Mouse (Mus musculus) MEL (cell line): ENCODE data around the gene Rnf10. TPM values are rescaled to one million over a fixed set of nuclear protein-coding genes. Genes with fewer than 3 reads are reported as not detected.
A peak's percentile ranks its signal among the peaks of the same experiment; 100 is the strongest.

Source experiments
- DNase-seq: peaks from one replicate; pipeline ENCODE4 v3.0.0; 2011; ENCODE audit warnings: low read depth, low spot score
- H3K27ac ChIP-seq: 2 replicates; pipeline ENCODE4 v1.5.1; 2012; ENCODE audit warnings: low read depth, mild to moderate bottlenecking, control low read depth, low read length, moderate library complexity; ENCODE audit not compliant: control insufficient read depth
- H3K27me3 ChIP-seq, 2 experiments: fragments of 150-350 bp in 1 of 2; sonication (generic) in 1 of 2; 2 replicates each; pipeline ENCODE4 v1.6.1; 2012; ENCODE audit warnings: low read length in 2 of 2, mild to moderate bottlenecking in 2 of 2, improper control_type of control experiment in 1 of 2, moderate library complexity in 1 of 2; ENCODE audit not compliant: insufficient read depth in 2 of 2, control insufficient read depth in 1 of 2
- H3K36me3 ChIP-seq, 2 experiments: 2 replicates each; pipeline ENCODE4 v1.6.1; 2012 to 2014; ENCODE audit warnings: low read length in 2 of 2, improper control_type of control experiment in 1 of 2, inconsistent platforms in 1 of 2, mild to moderate bottlenecking in 1 of 2; ENCODE audit not compliant: insufficient read depth in 2 of 2, control insufficient read depth in 1 of 2
- H3K4me1 ChIP-seq, 2 experiments: fragments of 150-350 bp in 1 of 2; sonication (generic) in 1 of 2; 2 replicates each; pipeline ENCODE4 v1.6.1; 2012; ENCODE audit warnings: low read length in 2 of 2, improper control_type of control experiment in 1 of 2, mild to moderate bottlenecking in 1 of 2; ENCODE audit not compliant: insufficient read depth in 2 of 2, control insufficient read depth in 1 of 2
- H3K4me3 ChIP-seq, 2 experiments: fragments of 150-350 bp in 1 of 2; sonication (generic) in 1 of 2; 2 replicates each; pipeline ENCODE4 v1.5.1; 2012; ENCODE audit warnings: low read depth in 2 of 2, low read length in 2 of 2, mild to moderate bottlenecking in 2 of 2, moderate library complexity in 2 of 2, control low read depth in 1 of 2, improper control_type of control experiment in 1 of 2; ENCODE audit not compliant: control insufficient read depth in 1 of 2, insufficient read depth in 1 of 2
- H3K79me2 ChIP-seq: 2 replicates; pipeline ENCODE4 v1.6.1; 2012; ENCODE audit warnings: mild to moderate bottlenecking, low read length, moderate library complexity; ENCODE audit not compliant: control insufficient read depth, poor library complexity, insufficient read depth
- H3K9ac ChIP-seq: 2 replicates; pipeline ENCODE4 v1.6.1; 2012; ENCODE audit warnings: low read depth, mild to moderate bottlenecking, control low read depth, low read length, moderate library complexity; ENCODE audit not compliant: control insufficient read depth, poor library complexity, severe bottlenecking
- H3K9me3 ChIP-seq: fragments of 150-350 bp; sonication (generic); replicated peaks from 2 replicates; pipeline ENCODE4 v1.6.1; 2012; ENCODE audit warnings: mild to moderate bottlenecking, low read length, improper control_type of control experiment, moderate library complexity; ENCODE audit not compliant: insufficient read depth
- ELF1 ChIP-seq: IDR thresholded peaks from 2 replicates; pipeline ENCODE4 v1.6.1; 2014; ENCODE audit warnings: low read depth, mild to moderate bottlenecking, inconsistent platforms, low read length, improper control_type of control experiment, moderate library complexity
- EP300 ChIP-seq, 2 experiments: IDR thresholded peaks; 2 replicates each; pipeline ENCODE4 v1.6.1; 2011; ENCODE audit warnings: improper control_type of control experiment in 2 of 2, low read length in 2 of 2, low read depth in 1 of 2, mild to moderate bottlenecking in 1 of 2
- ETS1 ChIP-seq: IDR thresholded peaks from 2 replicates; pipeline ENCODE4 v1.6.1; 2012; ENCODE audit warnings: low read depth, mild to moderate bottlenecking, inconsistent platforms, low read length, improper control_type of control experiment, moderate library complexity
- GABPA ChIP-seq: IDR thresholded peaks from 2 replicates; pipeline ENCODE4 v1.6.1; 2012; ENCODE audit warnings: low read depth, mild to moderate bottlenecking, inconsistent platforms, low read length, improper control_type of control experiment, moderate library complexity
- GATA1 ChIP-seq: IDR thresholded peaks from 2 replicates; pipeline ENCODE4 v1.6.1; 2011; ENCODE audit warnings: low read depth, low read length, improper control_type of control experiment
- HCFC1 ChIP-seq: IDR thresholded peaks from 2 replicates; pipeline ENCODE4 v1.6.1; 2012; ENCODE audit warnings: low read depth, mild to moderate bottlenecking, inconsistent platforms, low read length, improper control_type of control experiment, moderate library complexity
- JUND ChIP-seq: IDR thresholded peaks from 2 replicates; pipeline ENCODE4 v1.6.1; 2011; ENCODE audit warnings: low read depth, mild to moderate bottlenecking, improper control_type of control experiment, low read length
- MXI1 ChIP-seq: IDR thresholded peaks from 2 replicates; pipeline ENCODE4 v1.6.1; 2011; ENCODE audit warnings: mild to moderate bottlenecking, low read depth, low read length, improper control_type of control experiment
- MYC ChIP-seq: IDR thresholded peaks from 2 replicates; pipeline ENCODE4 v1.6.1; 2011; ENCODE audit warnings: low read depth, mild to moderate bottlenecking, low read length, improper control_type of control experiment, moderate library complexity
- NRF1 ChIP-seq: IDR thresholded peaks from 2 replicates; pipeline ENCODE4 v1.6.1; 2014; ENCODE audit warnings: low read depth, mild to moderate bottlenecking, inconsistent platforms, low read length, improper control_type of control experiment, moderate library complexity; ENCODE audit not compliant: poor library complexity, insufficient read depth, severe bottlenecking
- POLR2A ChIP-seq, 2 experiments: IDR thresholded peaks; 2 replicates each; pipeline ENCODE4 v1.6.1; 2011 to 2012; ENCODE audit warnings: low read length in 2 of 2, mild to moderate bottlenecking in 2 of 2, control low read depth in 1 of 2, improper control_type of control experiment in 1 of 2, low read depth in 1 of 2, moderate library complexity in 1 of 2; ENCODE audit not compliant: control insufficient read depth in 1 of 2, insufficient read depth in 1 of 2, poor library complexity in 1 of 2
- POLR2AphosphoS2 ChIP-seq: IDR thresholded peaks from 2 replicates; pipeline ENCODE4 v1.6.1; 2011; ENCODE audit warnings: low read length, improper control_type of control experiment
- RCOR1 ChIP-seq: IDR thresholded peaks from 2 replicates; pipeline ENCODE4 v1.6.1; 2012; ENCODE audit warnings: low read depth, mild to moderate bottlenecking, inconsistent platforms, low read length, improper control_type of control experiment
- SIN3A ChIP-seq: IDR thresholded peaks from 2 replicates; pipeline ENCODE4 v1.6.1; 2012; ENCODE audit warnings: low read length, improper control_type of control experiment, inconsistent platforms
- SMC3 ChIP-seq: IDR thresholded peaks from 2 replicates; pipeline ENCODE4 v1.6.1; 2011; ENCODE audit warnings: low read depth, low read length, improper control_type of control experiment
- TBP ChIP-seq: IDR thresholded peaks from 2 replicates; pipeline ENCODE4 v1.8.0; 2011; ENCODE audit warnings: low read depth, low read length, improper control_type of control experiment
- TCF12 ChIP-seq: IDR thresholded peaks from 2 replicates; pipeline ENCODE4 v1.6.1; 2014; ENCODE audit warnings: low read depth, mild to moderate bottlenecking, inconsistent platforms, low read length, improper control_type of control experiment, moderate library complexity
- USF2 ChIP-seq, 2 experiments: IDR thresholded peaks; 2 replicates each; pipeline ENCODE4 v1.6.1; 2011 to 2012; ENCODE audit warnings: improper control_type of control experiment in 2 of 2, low read length in 2 of 2, borderline replicate concordance in 1 of 2, inconsistent platforms in 1 of 2, low read depth in 1 of 2, mild to moderate bottlenecking in 1 of 2; ENCODE audit not compliant: insufficient read depth in 1 of 2
- ZC3H11A ChIP-seq: IDR thresholded peaks from 2 replicates; pipeline ENCODE4 v1.6.1; 2012; ENCODE audit warnings: low read depth, mild to moderate bottlenecking, inconsistent platforms, low read length, improper control_type of control experiment
- ZMIZ1 ChIP-seq: IDR thresholded peaks from 2 replicates; pipeline ENCODE4 v1.6.1; 2012; ENCODE audit warnings: low read depth, mild to moderate bottlenecking, inconsistent platforms, low read length, improper control_type of control experiment, moderate library complexity
- ZNF384 ChIP-seq: IDR thresholded peaks from 2 replicates; pipeline ENCODE4 v1.6.1; 2012; ENCODE audit warnings: low read depth, mild to moderate bottlenecking, inconsistent platforms, low read length, improper control_type of control experiment
- polyA plus RNA-seq, 2 experiments: library from polyadenylated mRNA; stranded (reverse) in 1 of 2; unstranded in 1 of 2; fragments of >175 nt in 1 of 2; fragments of >200 nt in 1 of 2; gene quantifications; 2 replicates each; pipeline versions ENCODE4 v1.2.1 to v1.2.4; 2012; ENCODE audit warnings: low replicate concordance in 2 of 2, low read depth in 1 of 2; ENCODE audit not compliant: insufficient read length in 2 of 2, insufficient read depth in 1 of 2, missing spikeins in 1 of 2
- total RNA-seq: library from RNA; depleted of rRNA; stranded (reverse); fragments of 300-350 nt; gene quantifications from 2 replicates; pipeline ENCODE4 v1.2.3, GENCODE M21; 2012

Gene Rnf10
- total and polyA plus RNA-seq, 3 experiments: 44.4 to 254 (median 165) TPM

DNA sequence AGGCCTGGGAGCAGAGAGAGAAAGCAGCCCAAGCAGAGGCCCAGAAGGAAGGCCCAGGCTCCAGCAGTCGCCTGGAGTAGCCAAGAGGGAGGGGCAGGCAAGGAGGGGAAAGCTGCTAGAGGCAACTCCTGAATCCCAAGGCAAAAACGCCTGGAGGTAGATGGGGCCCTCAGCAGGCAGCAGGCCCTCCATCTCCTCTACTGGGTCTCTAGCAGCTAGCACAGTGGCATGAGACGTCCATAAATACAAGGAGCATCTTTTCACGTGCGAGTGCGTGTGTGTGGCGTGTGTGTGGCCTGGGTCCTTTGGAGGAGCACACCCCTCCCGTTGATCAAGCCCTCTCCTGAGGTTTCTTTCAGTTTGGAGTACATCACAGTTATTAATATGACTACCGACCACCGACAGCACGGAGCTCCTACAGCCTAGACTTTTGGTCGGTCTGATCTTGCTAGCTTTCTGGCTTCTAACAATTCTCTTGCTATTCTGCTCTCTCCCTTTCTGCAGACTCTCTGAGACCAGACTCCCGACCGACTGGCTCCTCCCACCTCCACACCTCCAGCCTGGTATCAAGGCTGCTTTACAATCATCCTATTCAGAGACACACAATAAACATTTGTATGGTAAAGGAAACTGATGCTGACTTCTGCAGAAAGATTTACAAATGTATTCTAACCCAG is 44.4 kb upstream of the Rnf10 start:
- H3K27ac ChIP-seq: no peak overlapping the region
- H3K4me3 ChIP-seq: no peak overlapping the region
- H3K4me1 ChIP-seq: peaks cover 5 to 31% of the 10 kb centered on the region in 2 experiments
- TF ChIP-seq ZNF384 (no peak), GATA1 (no peak), ELF1 (no peak)
- no peak overlapping the region for H3K9ac ChIP-seq
- peak; percentile 14 for DNase-seq
- H3K79me2 ChIP-seq: no peaks in the 10 kb centered on the region
- H3K36me3 ChIP-seq: peaks cover 0 to 27% of the 10 kb centered on the region in 2 experiments; a peak in 2 of 4 replicates
- H3K9me3 ChIP-seq: no peaks in the 10 kb centered on the region
- H3K27me3 ChIP-seq: no peaks in the 10 kb centered on the region

DNA sequence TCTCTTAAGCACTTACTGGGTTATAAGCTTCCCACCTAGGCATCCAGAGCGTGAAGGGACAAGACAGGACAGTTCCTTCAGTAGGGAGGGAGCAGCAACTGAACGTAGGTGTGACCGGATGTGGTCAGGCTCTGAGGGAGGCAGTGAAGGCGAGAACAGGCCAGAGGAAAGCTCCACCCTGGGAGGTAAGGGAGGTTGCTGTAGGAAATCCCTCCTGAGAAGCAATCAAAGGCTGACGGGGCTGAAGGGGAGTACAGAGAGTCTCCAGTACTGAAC is 40.9 kb upstream of the Rnf10 start:
- H3K9me3 ChIP-seq: no peaks in the 10 kb centered on the region
- H3K4me1 ChIP-seq: peaks cover 6 to 38% of the 10 kb centered on the region in 2 experiments
- peak overlapping the region; percentile 42 to 43 for H3K4me3 ChIP-seq
- peak overlapping the region; percentile 62 for H3K9ac ChIP-seq
- no peaks in the 10 kb centered on the region for H3K27me3 ChIP-seq
- no peak for TF ChIP-seq ETS1
- TF ChIP-seq EP300 (IDR thresholded peaks at IDR 0.05; ENCODE audit: low read depth in 1 of 2, low read length in 2 of 2): peak in 1 of 2 experiments; percentile 38; a peak in 1 of 4 replicates
- peak; percentile 48 for TF ChIP-seq POLR2AphosphoS2
- TF ChIP-seq GATA1: no peak
- TF ChIP-seq SIN3A: no peak; the same call in 1 of the 2 replicates
- TF ChIP-seq HCFC1: 0 out of 2 replicates have a peak, but pooled peaks have one; percentile 16
- TF ChIP-seq ZMIZ1: no peak
- TF ChIP-seq POLR2A (IDR thresholded peaks at IDR 0.05; ENCODE audit: control insufficient read depth in 1 of 2, insufficient read depth in 1 of 2, low read depth in 1 of 2, low read length in 2 of 2, poor library complexity in 1 of 2): peak in 1 of 2 experiments; percentile 36; a peak in 1 of 4 replicates
- H3K36me3 ChIP-seq: peaks cover 0 to 32% of the 10 kb centered on the region in 2 experiments; a peak in 2 of 4 replicates
- peak; percentile 75 for DNase-seq
- no peaks in the 10 kb centered on the region for H3K79me2 ChIP-seq
- peak overlapping the region; percentile 97 for H3K27ac ChIP-seq

DNA sequence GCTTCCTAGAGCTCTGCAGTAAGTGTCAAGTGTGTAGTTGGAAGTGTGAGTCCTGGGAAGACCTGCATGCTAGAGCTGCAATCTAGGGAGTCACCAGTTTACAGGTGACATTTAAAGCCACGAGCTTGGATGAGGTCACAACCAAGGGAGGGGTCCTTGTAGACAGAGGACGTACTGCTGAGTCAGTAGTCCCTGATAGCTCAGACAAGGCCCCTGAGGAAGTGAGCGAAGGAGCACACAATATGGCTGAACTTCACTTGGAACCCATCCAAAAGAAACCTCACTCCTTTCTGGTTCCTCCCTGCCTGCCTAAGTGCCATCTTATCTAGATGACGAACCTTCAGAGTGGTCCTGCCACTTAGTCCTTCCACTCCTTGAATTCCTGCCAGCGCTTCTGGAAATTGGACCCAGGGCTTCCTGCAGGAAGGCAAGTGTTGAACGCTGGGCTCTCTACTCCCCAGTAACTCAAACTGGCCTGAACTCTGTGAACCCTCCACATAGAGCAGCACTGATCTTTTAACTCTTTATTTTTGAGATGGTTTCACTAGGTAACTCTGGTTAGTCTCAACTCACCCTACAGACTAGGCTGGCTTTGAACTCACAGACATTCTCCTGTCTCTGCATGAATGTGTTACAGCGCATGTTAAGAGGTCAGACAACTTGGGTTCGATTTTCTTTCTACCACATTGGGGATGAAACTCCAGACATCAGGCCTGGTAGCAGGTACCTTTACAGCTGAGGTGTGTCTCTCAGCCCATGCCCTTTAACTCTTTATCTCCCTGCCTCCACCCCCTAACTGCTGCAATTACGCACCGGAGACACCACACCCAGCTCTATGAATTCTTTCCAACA is 40.3 kb upstream of the Rnf10 start:
- Histone ChIP-seq H3K27ac (peak overlapping the region; percentile 97), H3K9me3 (no peaks in the 10 kb centered on the region), H3K36me3 (peaks cover 0 to 29% of the 10 kb centered on the region in 2 experiments; a peak in 2 of 4 replicates), H3K4me3 (peak overlapping the region; percentile 42 to 43), H3K9ac (peak overlapping the region; percentile 65), H3K4me1 (peaks cover 6 to 36% of the 10 kb centered on the region in 2 experiments), H3K27me3 (no peaks in the 10 kb centered on the region), H3K79me2 (no peaks in the 10 kb centered on the region)
- peak; percentile 99 for DNase-seq
- peak; percentile 11 for TF ChIP-seq MYC
- TF ChIP-seq RCOR1: 0 out of 2 replicates have a peak, but pooled peaks have one; percentile 27
- TF ChIP-seq POLR2A (IDR thresholded peaks at IDR 0.05; ENCODE audit: control insufficient read depth in 1 of 2, insufficient read depth in 1 of 2, low read depth in 1 of 2, low read length in 2 of 2, poor library complexity in 1 of 2): peak; percentile 34 to 62; a peak in 2 of 4 replicates
- TF ChIP-seq ZNF384: peak; percentile 5; the same call in 1 of the 2 replicates
- TF ChIP-seq ZC3H11A: no peak
- peak; percentile 88 for TF ChIP-seq GABPA
- TF ChIP-seq JUND: no peak
- TF ChIP-seq MXI1: peak; percentile 78
- no peak for TF ChIP-seq NRF1
- peak; percentile 56 for TF ChIP-seq HCFC1
- peak; percentile 76 to 79 for TF ChIP-seq EP300 (IDR thresholded peaks at IDR 0.05; ENCODE audit: low read depth in 1 of 2, low read length in 2 of 2)
- TF ChIP-seq USF2 (IDR thresholded peaks at IDR 0.05; ENCODE audit: borderline replicate concordance in 1 of 2, insufficient read depth in 1 of 2, low read depth in 1 of 2, low read length in 2 of 2): no peak
- peak; percentile 50 for TF ChIP-seq TCF12
- peak; percentile 23; the same call in 1 of the 2 replicates for TF ChIP-seq ZMIZ1
- peak; percentile 99 for TF ChIP-seq ETS1
- peak; percentile 70 for TF ChIP-seq TBP
- TF ChIP-seq SMC3: no peak
